Comparison of ENCODE assay signal across 20 mouse cellular contexts in the genomic region with DNA sequence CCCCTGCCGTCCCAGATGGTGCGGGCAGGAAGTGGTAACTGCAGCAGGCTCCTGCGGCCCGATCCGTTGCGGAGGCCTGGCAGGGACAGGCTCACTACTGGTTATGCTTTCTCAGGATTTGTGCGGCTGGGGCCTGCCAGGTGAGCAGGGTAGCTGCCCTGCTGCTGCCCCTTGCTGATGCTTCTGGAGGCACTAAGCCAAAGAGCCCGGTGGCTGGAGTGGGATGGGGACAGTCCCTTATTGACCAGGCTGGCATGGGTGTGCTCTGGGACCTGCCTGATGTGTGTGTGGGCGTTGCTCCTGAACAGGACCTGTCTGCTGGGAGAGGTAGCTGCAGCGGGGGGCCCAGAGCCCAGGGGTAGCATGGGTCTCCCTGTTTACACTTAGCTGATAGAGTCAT. TPM values are rescaled to one million over a fixed set of nuclear protein-coding genes. Genes with fewer than 3 reads are reported as not detected.
A peak's percentile ranks its signal among the peaks of the same experiment; 100 is the strongest.
DNase-seq lines count a peak whose midpoint lies in the region; ATAC-seq lines count a peak whose summit lies in the region.
"Had no signal": no experiment of that assay in that cellular context is flagged by ENCODE, and none has a peak within 500 bp of the region (broad histone marks: within the 10 kb centered on the region; RNA-seq: fewer than 3 reads in every experiment).

No protein-coding gene starts in this region.

- H3K4me2 ChIP-seq in forebrain, embryonic 13.5 days: no peak overlapping the region
- no peak overlapping the region for H3K4me2 ChIP-seq in forebrain, embryonic 14.5 days (ENCODE audit: low read length)
- H3K4me2 ChIP-seq in hindbrain, embryonic 14.5 days (replicated peaks): no peak overlapping the region
- H3K4me2 ChIP-seq: hindbrain, embryonic 12.5 days; kidney, embryonic 15.5 days; liver, embryonic 12.5 days; lung, embryonic 14.5 days; midbrain, embryonic 12.5 days had no signal

- no peak overlapping the region for H3K9ac ChIP-seq in forebrain, embryonic 13.5 days
- H3K9ac ChIP-seq in forebrain, embryonic 14.5 days (ENCODE audit: low read length): no peak overlapping the region; the same call in 1 of the 2 replicates
- no peak overlapping the region for H3K9ac ChIP-seq in hindbrain, embryonic 14.5 days
- H3K9ac ChIP-seq: kidney, embryonic 15.5 days; liver, embryonic 12.5 days; midbrain, embryonic 12.5 days had no signal

- H3K4me3 ChIP-seq in forebrain, embryonic 13.5 days: no peak overlapping the region
- no peak overlapping the region for H3K4me3 ChIP-seq in forebrain, embryonic 14.5 days (ENCODE audit: low read depth, low read length)
- no peak overlapping the region for H3K4me3 ChIP-seq in hindbrain, embryonic 10.5 days
- no peak overlapping the region for H3K4me3 ChIP-seq in hindbrain, embryonic 14.5 days (replicated peaks; ENCODE audit: low read length)
- H3K4me3 ChIP-seq: hindbrain, embryonic 12.5 days; kidney, embryonic 15.5 days; layer of hippocampus, adult 2 months; left cerebral cortex, adult 2 months; liver, embryonic 12.5 days; midbrain, embryonic 12.5 days; myocyte had no signal

- H3K27me3 ChIP-seq in forebrain, embryonic 13.5 days: no peaks in the 10 kb centered on the region
- no peaks in the 10 kb centered on the region for H3K27me3 ChIP-seq in forebrain, embryonic 14.5 days (replicated peaks; ENCODE audit: control insufficient read depth, insufficient read depth, low read length)
- no peaks in the 10 kb centered on the region for H3K27me3 ChIP-seq in hindbrain, embryonic 10.5 days (ENCODE audit: insufficient read depth, poor library complexity, severe bottlenecking)
- H3K27me3 ChIP-seq in hindbrain, embryonic 14.5 days (ENCODE audit: control insufficient read depth, insufficient read depth, low read length): no peaks in the 10 kb centered on the region
- H3K27me3 ChIP-seq: hindbrain, embryonic 12.5 days; kidney, embryonic 15.5 days; midbrain, embryonic 12.5 days had no signal

- H3K27ac ChIP-seq in forebrain, embryonic 13.5 days: peak overlapping the region; percentile 14; the same call in 1 of the 2 replicates
- no peak overlapping the region for H3K27ac ChIP-seq in forebrain, embryonic 14.5 days (ENCODE audit: low read depth, low read length)
- peak overlapping the region; percentile 91 for H3K27ac ChIP-seq in hindbrain, embryonic 10.5 days
- H3K27ac ChIP-seq in hindbrain, embryonic 14.5 days: no peak overlapping the region
- H3K27ac ChIP-seq: hindbrain, embryonic 12.5 days; kidney, embryonic 15.5 days; layer of hippocampus, adult 2 months; left cerebral cortex, adult 2 months; liver, embryonic 12.5 days had no signal

- peaks cover 26% of the 10 kb centered on the region for H3K4me1 ChIP-seq in forebrain, embryonic 13.5 days
- peaks cover 9% of the 10 kb centered on the region; the same call in 1 of the 2 replicates for H3K4me1 ChIP-seq in forebrain, embryonic 14.5 days (ENCODE audit: control insufficient read depth, insufficient read depth, low read length)
- peaks cover 41% of the 10 kb centered on the region for H3K4me1 ChIP-seq in hindbrain, embryonic 10.5 days (replicated peaks)
- peaks cover 17% of the 10 kb centered on the region; the same call in 1 of the 2 replicates for H3K4me1 ChIP-seq in hindbrain, embryonic 14.5 days (replicated peaks; ENCODE audit: control insufficient read depth, insufficient read depth, low read length)
- H3K4me1 ChIP-seq: liver, embryonic 12.5 days had no signal

- DNase-seq in adrenal gland, postnatal 25 days: peak; percentile 3
- DNase-seq in adrenal gland, adult 18-20 months (ENCODE audit: low spot score in 2 of 2): no peak
- DNase-seq in forebrain, embryonic 14.5 days (ENCODE audit: low spot score): no peak
- DNase-seq in hindbrain, embryonic 10.5 days (ENCODE audit: low spot score): no peak
- DNase-seq in hindbrain, embryonic 14.5 days (ENCODE audit: low spot score): no peak
- peak; percentile 27 for DNase-seq in thymus, postnatal 0 days (ENCODE audit: low spot score)
- no peak for DNase-seq in thymus, postnatal 10 days (ENCODE audit: low spot score in 2 of 2)
- DNase-seq: forebrain, postnatal 0 days; retina, postnatal 1 day had no signal

- no peaks in the 10 kb centered on the region for H3K9me3 ChIP-seq in forebrain, embryonic 13.5 days (replicated peaks)
- H3K9me3 ChIP-seq in forebrain, embryonic 14.5 days (replicated peaks; ENCODE audit: control insufficient read depth, low read length): no peaks in the 10 kb centered on the region
- H3K9me3 ChIP-seq in hindbrain, embryonic 10.5 days: no peaks in the 10 kb centered on the region
- H3K9me3 ChIP-seq in hindbrain, embryonic 14.5 days (ENCODE audit: control insufficient read depth, low read length): no peaks in the 10 kb centered on the region
- H3K9me3 ChIP-seq: G1E; hindbrain, embryonic 12.5 days; kidney, embryonic 15.5 days; liver, embryonic 12.5 days; midbrain, embryonic 12.5 days had no signal

- 88% methylated on average over 10 of the region's 10 CpGs for WGBS in forebrain, embryonic 13.5 days
- WGBS in forebrain, embryonic 14.5 days: 88% methylated on average over 10 of the region's 10 CpGs
- WGBS in hindbrain, embryonic 10.5 days: 91% methylated on average over 10 of the region's 10 CpGs
- 89% methylated on average over 10 of the region's 10 CpGs for WGBS in hindbrain, embryonic 14.5 days

- H3K36me3 ChIP-seq in forebrain, embryonic 13.5 days (ENCODE audit: poor library complexity, severe bottlenecking): peaks cover 27% of the 10 kb centered on the region
- H3K36me3 ChIP-seq in forebrain, embryonic 14.5 days (ENCODE audit: control insufficient read depth, insufficient read depth, low read length): peaks cover 32% of the 10 kb centered on the region
- H3K36me3 ChIP-seq in hindbrain, embryonic 10.5 days: peaks cover 21% of the 10 kb centered on the region; the same call in 1 of the 2 replicates
- peaks cover 37% of the 10 kb centered on the region for H3K36me3 ChIP-seq in hindbrain, embryonic 14.5 days (replicated peaks; ENCODE audit: control insufficient read depth, insufficient read depth)
- H3K36me3 ChIP-seq: G1E; midbrain, embryonic 12.5 days had no signal

- no peak for ATAC-seq in forebrain, embryonic 13.5 days
- ATAC-seq in forebrain, embryonic 14.5 days: no peak
- ATAC-seq in hindbrain, embryonic 14.5 days (ENCODE audit: low FRiP score): no peak
- ATAC-seq: CD4-positive, CD25-positive, alpha-beta regulatory T cell, adult 4 months; forebrain, postnatal 0 days; liver, embryonic 12.5 days had no signal

RNA-seq across cellular contexts. Expression of gene Pld4, which starts 14.7 kb away (rescaled TPM):
- total RNA-seq in adrenal gland, postnatal 25 days (2021): 6.4 and 6.8 TPM in 2 replicates
- total RNA-seq in adrenal gland, adult 18-20 months (2021): 10 to 100 TPM; 11.2 to 18.1 TPM
- polyA plus RNA-seq in forebrain, embryonic 13.5 days (2015; fragmentation: Nextera tagmentation; extraction: Ambion mirVana): 2.9 and 3.8 TPM in 2 replicates
- 5.9 and 7.0 TPM in 2 replicates for polyA plus RNA-seq in forebrain, embryonic 14.5 days (2014; fragmentation: Nextera tagmentation; extraction: Ambion mirVana)
- 5.2 and 5.7 TPM in 2 replicates for polyA plus RNA-seq in hindbrain, embryonic 10.5 days (2016; fragmentation: Nextera tagmentation; extraction: Ambion mirVana)
- polyA plus RNA-seq in hindbrain, embryonic 14.5 days (2014; fragmentation: Nextera tagmentation; extraction: Ambion mirVana): 7.1 and 7.9 TPM in 2 replicates
- 46.2 and 49.3 TPM in 2 replicates for polyA plus RNA-seq in thymus, postnatal 0 days (2015; fragmentation: Nextera tagmentation; extraction: Ambion mirVana)

RNA-seq across cellular contexts. Expression of gene Cep170b, which starts 25.5 kb away (rescaled TPM):
- 42.4 and 58.1 TPM in 2 replicates for total RNA-seq in adrenal gland, postnatal 25 days (2021)
- total RNA-seq in adrenal gland, adult 18-20 months (2021): 10 to 100 TPM; 36.4 to 48.5 TPM
- polyA plus RNA-seq in forebrain, embryonic 13.5 days (2015; fragmentation: Nextera tagmentation; extraction: Ambion mirVana): 11.0 and 13.1 TPM in 2 replicates
- polyA plus RNA-seq in forebrain, embryonic 14.5 days (2014; fragmentation: Nextera tagmentation; extraction: Ambion mirVana): 10.3 and 15.7 TPM in 2 replicates
- 6.7 and 8.7 TPM in 2 replicates for polyA plus RNA-seq in hindbrain, embryonic 10.5 days (2016; fragmentation: Nextera tagmentation; extraction: Ambion mirVana)
- 39.5 and 41.9 TPM in 2 replicates for polyA plus RNA-seq in hindbrain, embryonic 14.5 days (2014; fragmentation: Nextera tagmentation; extraction: Ambion mirVana)
- 4.3 and 4.9 TPM in 2 replicates for polyA plus RNA-seq in thymus, postnatal 0 days (2015; fragmentation: Nextera tagmentation; extraction: Ambion mirVana)
- polyA plus RNA-seq: G1E had no signal

RNA-seq across cellular contexts. Expression of gene Ahnak2, which starts 56.7 kb away (rescaled TPM):
- total RNA-seq in adrenal gland, postnatal 25 days (2021): 5.1 and 5.7 TPM in 2 replicates
- total RNA-seq in adrenal gland, adult 18-20 months (2021): 1 to 10 TPM; 4.2 to 9.4 TPM
- 0.25 and 0.35 TPM in 2 replicates for polyA plus RNA-seq in forebrain, embryonic 13.5 days (2015; fragmentation: Nextera tagmentation; extraction: Ambion mirVana)
- polyA plus RNA-seq in forebrain, embryonic 14.5 days (2014; fragmentation: Nextera tagmentation; extraction: Ambion mirVana): 0.29 and 0.51 TPM in 2 replicates
- 0.16 and 0.37 TPM in 2 replicates for polyA plus RNA-seq in hindbrain, embryonic 10.5 days (2016; fragmentation: Nextera tagmentation; extraction: Ambion mirVana)
- 1.9 and 2.5 TPM in 2 replicates for polyA plus RNA-seq in hindbrain, embryonic 14.5 days (2014; fragmentation: Nextera tagmentation; extraction: Ambion mirVana)
- 1.0 and 1.2 TPM in 2 replicates for polyA plus RNA-seq in thymus, postnatal 0 days (2015; fragmentation: Nextera tagmentation; extraction: Ambion mirVana)
- polyA plus RNA-seq: CD4-positive, CD25-positive, alpha-beta regulatory T cell, adult 4 months had no signal

Comparison
In these comparisons a context has a peak if more than half of its experiments do, and no peak if none do; other contexts are left out.
1. DNase-seq: peak in adrenal gland, postnatal 25 days (single experiment) and thymus, postnatal 0 days (single experiment); none in adrenal gland, adult 18-20 months (0 of 2), forebrain, embryonic 14.5 days (single experiment), hindbrain, embryonic 10.5 days (single experiment), hindbrain, embryonic 14.5 days (single experiment) and thymus, postnatal 10 days (0 of 2).
2. H3K27ac ChIP-seq: peak in forebrain, embryonic 13.5 days (single experiment) and hindbrain, embryonic 10.5 days (single experiment); none in forebrain, embryonic 14.5 days (single experiment) and hindbrain, embryonic 14.5 days (single experiment).